Mouse (Mus musculus) brain, embryonic 14.5 days (tissue): Measurements from ENCODE around the gene Gm4303.
"Not testable (repeated sequence)": the region's sequence is repeated elsewhere in the genome, so short reads cannot be mapped to it uniquely, and the experiment has no call there.

Experiments used
- CTCF ChIP-seq: fragments of 200-500 bp; IDR thresholded peaks from 2 replicates; pipeline ENCODE4 v1.5.1; 2012; ENCODE audit warnings: inconsistent platforms, mild to moderate bottlenecking, moderate library complexity, borderline replicate concordance; ENCODE audit not compliant: insufficient read depth, insufficient read length; ENCODE audit errors: extremely low read depth
- POLR2A ChIP-seq: fragments of 200-500 bp; IDR thresholded peaks from 2 replicates; pipeline ENCODE4 v1.6.1; 2012; ENCODE audit warnings: mild to moderate bottlenecking, inconsistent platforms, borderline replicate concordance; ENCODE audit not compliant: poor library complexity, insufficient read depth, insufficient read length, severe bottlenecking; ENCODE audit errors: extremely low read depth

DNA sequence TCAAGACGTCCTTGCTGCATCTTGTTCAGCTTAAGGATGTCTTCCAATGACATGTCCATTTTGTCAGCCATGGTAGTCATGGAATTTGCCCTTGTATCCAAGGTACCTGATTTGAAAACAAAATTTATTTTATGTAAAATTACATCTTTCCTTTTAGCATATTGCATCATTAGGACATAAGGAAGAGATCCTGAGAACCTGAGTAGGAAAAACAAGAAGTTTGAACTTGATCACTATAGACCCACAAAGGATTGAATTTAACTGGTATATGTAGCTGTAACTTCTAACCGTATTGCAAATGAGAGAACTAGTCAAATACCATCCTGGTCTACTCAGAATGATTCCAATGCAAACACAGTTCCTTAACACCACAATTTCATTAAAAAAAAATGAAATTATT, 36.7 kb downstream of the Gm4303 start, which contains the start of gene Gm4312:
- not testable (repeated sequence) for TF ChIP-seq CTCF, POLR2A
